Mouse (Mus musculus) stomach, embryonic 15.5 days (tissue): Measurements from ENCODE around the gene Kdelr3. TPM values are rescaled to one million over a fixed set of nuclear protein-coding genes. Genes with fewer than 3 reads are reported as not detected.

Experiments
- ATAC-seq: fragments of 200-750 bp; cut with Nextera tagmentation; 2 replicates; pipeline ENCODE4 v1.8.0; 2017; ENCODE audit warnings: low read depth, moderate number of reproducible peaks, moderate TSS enrichment; ENCODE audit not compliant: insufficient read depth, low FRiP score
- H3K27ac ChIP-seq: fragments of 300-500 bp; sonication (generic); 2 replicates; pipeline ENCODE4 v1.5.1; 2015; ENCODE audit warnings: mild to moderate bottlenecking, inconsistent platforms
- H3K27me3 ChIP-seq: fragments of 300-500 bp; sonication (generic); replicated peaks from 2 replicates; pipeline ENCODE4 v1.6.1; 2015; ENCODE audit warnings: inconsistent platforms
- H3K36me3 ChIP-seq: fragments of 300-500 bp; sonication (generic); 2 replicates; pipeline ENCODE4 v1.6.1; 2015; ENCODE audit warnings: inconsistent platforms
- H3K4me1 ChIP-seq: fragments of 300-500 bp; sonication (generic); 2 replicates; pipeline ENCODE4 v1.6.1; 2015; ENCODE audit warnings: inconsistent platforms
- H3K4me2 ChIP-seq: fragments of 300-500 bp; sonication (generic); 2 replicates; pipeline ENCODE4 v1.6.1; 2015; ENCODE audit warnings: mild to moderate bottlenecking, inconsistent platforms
- H3K4me3 ChIP-seq: fragments of 300-500 bp; sonication (generic); replicated peaks from 2 replicates; pipeline ENCODE4 v1.5.1; 2015; ENCODE audit warnings: inconsistent platforms
- H3K9ac ChIP-seq: fragments of 300-500 bp; sonication (generic); 2 replicates; pipeline ENCODE4 v1.6.1; 2015; ENCODE audit warnings: inconsistent platforms
- H3K9me3 ChIP-seq: fragments of 300-500 bp; sonication (generic); 2 replicates; pipeline ENCODE4 v1.6.1; 2016; ENCODE audit warnings: inconsistent platforms
- WGBS: fragments of 180-500 bp; shearing (Covaris S2); methylation state at CpG from one replicate; pipeline ENCODE4 v1.1.7; 2015; 5-methylcytosine and 5-hydroxymethylcytosine counted together
- polyA plus RNA-seq: library from polyadenylated mRNA; unstranded; fragments of >200 nt; fragmentation: Nextera tagmentation; extraction: Ambion mirVana; gene quantifications from 2 replicates; pipeline ENCODE4 v1.2.1, GENCODE M21; 2015

Gene Kdelr3
- polyA plus RNA-seq, 1 experiment from 2014 or later = 98.2 TPM

GRCm38 (mm10) chr15:79500110-79500509 is 16.1 kb upstream of the Kdelr3 start:
- ATAC-seq = no peak
- Histone ChIP-seq H3K4me3 (no peak overlapping the region), H3K36me3 (no peaks in the 10 kb centered on the region), H3K4me1 (peaks cover 10% of the 10 kb centered on the region; the same call in 1 of the 2 replicates), H3K27me3 (peaks cover 38% of the 10 kb centered on the region), H3K9ac (no peak overlapping the region), H3K4me2 (no peak overlapping the region), H3K9me3 (no peaks in the 10 kb centered on the region), H3K27ac (no peak overlapping the region)
- 74% methylated on average over 17 of the region's 17 CpGs for WGBS

GRCm38 (mm10) chr15:79502891-79503341 is 13.3 kb upstream of the Kdelr3 start:
- H3K4me2 ChIP-seq = no peak overlapping the region
- no peaks in the 10 kb centered on the region for H3K36me3 ChIP-seq
- H3K4me3 ChIP-seq = no peak overlapping the region
- ATAC-seq = no peak
- peaks cover 18% of the 10 kb centered on the region for H3K4me1 ChIP-seq
- 12% methylated on average over 18 of the region's 18 CpGs for WGBS
- H3K27ac ChIP-seq = no peak overlapping the region
- peaks cover 62% of the 10 kb centered on the region for H3K27me3 ChIP-seq
- H3K9ac ChIP-seq = no peak overlapping the region
- H3K9me3 ChIP-seq = no peaks in the 10 kb centered on the region

GRCm38 (mm10) chr15:79503438-79503837 is 12.8 kb upstream of the Kdelr3 start:
- peaks cover 18% of the 10 kb centered on the region for H3K4me1 ChIP-seq
- no peak overlapping the region for H3K4me2 ChIP-seq
- H3K27me3 ChIP-seq = peaks cover 68% of the 10 kb centered on the region
- H3K9me3 ChIP-seq = no peaks in the 10 kb centered on the region
- no peak for ATAC-seq
- WGBS = 69% methylated on average over 5 of the region's 5 CpGs
- H3K27ac ChIP-seq = no peak overlapping the region
- H3K36me3 ChIP-seq = no peaks in the 10 kb centered on the region
- H3K4me3 ChIP-seq = no peak overlapping the region
- no peak overlapping the region for H3K9ac ChIP-seq

- Histone ChIP-seq H3K4me2 (peak within 1 kb of the TSS; percentile 100), H3K27me3 (peaks cover 71% of the 10 kb centered on the region), H3K4me1 (peaks cover 18% of the 10 kb centered on the region), H3K4me3 (peak within 1 kb of the TSS; percentile 57), H3K9me3 (no peaks in the 10 kb centered on the region), H3K36me3 (no peaks in the 10 kb centered on the region), H3K27ac (no peak within 1 kb of the TSS), H3K9ac (peak within 1 kb of the TSS; percentile 29)
- 1% methylated on average over 57 of the region's 60 CpGs for WGBS
- ATAC-seq = no peak
These were observed 11.3 kb upstream of the Kdelr3 start, which contains the start of gene Kcnj4 for GRCm38 (mm10) chr15:79504707-79505452. Kcnj4 (minus strand) TSS chr15:79505241.

DNA sequence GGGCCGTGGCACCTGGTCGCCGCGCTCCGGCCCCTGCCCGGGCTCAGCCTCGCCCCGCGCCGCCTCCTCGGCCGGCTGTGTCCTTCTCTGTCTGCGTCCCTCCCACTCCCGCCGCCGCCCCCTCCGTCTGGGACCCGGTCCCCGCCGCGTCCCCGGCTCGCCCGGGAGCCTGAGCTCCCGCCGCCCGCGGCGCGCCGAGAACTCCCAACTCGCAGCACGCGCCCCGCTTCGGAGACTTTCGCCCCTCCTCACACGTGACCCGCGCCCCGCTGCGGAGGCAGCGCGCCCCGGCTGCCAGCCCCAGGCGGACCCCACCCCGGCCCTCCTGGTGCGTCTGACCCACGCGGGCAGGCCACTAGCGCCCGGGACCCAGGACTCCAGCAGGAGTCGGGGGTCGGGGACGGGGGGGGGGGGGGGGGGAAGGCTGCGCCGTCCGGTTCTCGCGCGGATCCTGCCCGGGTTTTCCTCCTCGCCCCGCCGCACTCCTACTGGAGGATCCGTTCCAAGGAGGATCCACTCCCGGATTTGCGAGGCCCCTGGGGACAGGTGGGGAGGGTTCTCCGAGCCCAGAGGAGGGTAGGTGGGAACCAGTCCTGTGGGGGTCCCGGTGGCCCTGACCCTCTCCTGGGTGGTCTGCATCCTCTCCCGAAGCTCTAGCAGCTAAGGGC is 10.5 kb upstream of the Kdelr3 start:
- H3K4me2 ChIP-seq = peak overlapping the region; percentile 100
- H3K27ac ChIP-seq = no peak overlapping the region
- H3K27me3 ChIP-seq = peaks cover 80% of the 10 kb centered on the region
- ATAC-seq = peak; percentile 45
- no peaks in the 10 kb centered on the region for H3K9me3 ChIP-seq
- no peaks in the 10 kb centered on the region for H3K36me3 ChIP-seq
- 0% methylated on average over 47 of the region's 71 CpGs for WGBS
- peaks cover 18% of the 10 kb centered on the region for H3K4me1 ChIP-seq
- H3K4me3 ChIP-seq = peak overlapping the region; percentile 57
- peak overlapping the region; percentile 29 for H3K9ac ChIP-seq

- Histone ChIP-seq H3K9me3 (no peaks in the 10 kb centered on the region), H3K27ac (no peak overlapping the region), H3K4me2 (peak overlapping the region; percentile 100), H3K4me1 (peaks cover 21% of the 10 kb centered on the region), H3K36me3 (no peaks in the 10 kb centered on the region), H3K9ac (no peak overlapping the region), H3K27me3 (peaks cover 84% of the 10 kb centered on the region), H3K4me3 (peak overlapping the region; percentile 57; the same call in 1 of the 2 replicates)
- 30% methylated on average over 7 of the region's 7 CpGs for WGBS
- ATAC-seq = no peak
These were observed 9.8 kb upstream of the Kdelr3 start for GRCm38 (mm10) chr15:79506460-79506859.

DNA sequence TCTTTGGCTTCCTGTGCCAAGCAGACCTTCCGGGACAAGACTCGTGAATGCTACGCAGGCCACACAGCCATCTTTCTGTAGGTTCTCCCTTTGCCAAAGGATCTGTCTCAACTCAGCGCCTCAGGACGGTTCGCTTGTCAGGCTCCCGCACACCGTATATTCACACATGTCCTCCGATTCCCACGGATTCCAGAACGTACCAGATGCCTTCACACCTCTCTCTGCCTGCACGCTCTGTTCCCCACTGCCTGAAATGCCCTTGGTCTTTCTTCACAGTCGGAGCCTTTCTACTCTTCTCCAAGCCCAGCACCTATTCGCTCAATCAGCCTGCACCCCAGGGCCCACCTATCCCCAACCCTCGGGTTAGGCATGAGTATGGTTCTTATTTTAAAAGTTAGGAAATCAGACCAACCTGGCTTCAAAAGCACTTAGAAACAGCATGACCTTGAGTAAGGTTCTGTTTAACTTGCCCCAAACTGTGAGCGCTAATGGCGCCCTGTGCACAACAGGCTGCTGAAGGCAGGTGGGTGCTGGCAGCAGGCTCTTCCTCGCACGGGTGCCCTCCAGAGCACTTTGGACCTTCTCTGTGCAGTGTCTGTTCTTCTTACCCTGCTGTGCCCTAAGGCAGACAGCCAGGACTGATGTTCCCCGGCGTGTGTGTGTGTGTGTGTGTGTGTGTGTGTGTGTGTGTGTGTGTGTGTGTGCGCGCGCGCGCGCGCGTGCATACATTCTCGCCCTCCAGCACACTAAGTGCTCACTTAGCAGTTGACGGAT is 9.0 kb upstream of the Kdelr3 start:
- Histone ChIP-seq H3K36me3 (no peaks in the 10 kb centered on the region), H3K27me3 (peaks cover 80% of the 10 kb centered on the region), H3K9ac (no peak overlapping the region), H3K9me3 (no peaks in the 10 kb centered on the region), H3K4me2 (no peak overlapping the region), H3K4me1 (peaks cover 22% of the 10 kb centered on the region), H3K4me3 (no peak overlapping the region), H3K27ac (no peak overlapping the region)
- 48% methylated on average over 31 of the region's 31 CpGs for WGBS
- no peak for ATAC-seq

DNA sequence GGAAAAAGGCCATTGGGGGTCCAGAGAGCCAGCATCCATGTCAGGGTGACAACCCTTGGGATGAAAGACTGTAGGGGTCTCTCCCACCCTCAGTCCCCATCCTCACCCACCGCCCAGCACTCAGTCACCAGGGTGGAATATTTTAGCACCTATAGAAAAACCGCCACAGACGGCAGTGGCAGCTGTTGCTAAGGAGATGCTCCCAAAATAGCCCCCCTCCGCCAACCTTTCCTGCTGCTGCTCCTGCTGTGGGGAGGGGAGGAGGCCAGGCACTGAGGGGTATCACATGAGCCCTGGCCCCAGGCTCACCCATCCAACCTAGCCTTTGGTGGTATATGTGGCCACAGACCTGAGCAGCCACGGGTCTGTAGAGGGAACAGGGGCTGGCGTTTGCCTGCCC is 6.2 kb upstream of the Kdelr3 start:
- Histone ChIP-seq H3K4me2 (no peak overlapping the region), H3K9me3 (no peaks in the 10 kb centered on the region), H3K4me3 (no peak overlapping the region), H3K36me3 (no peaks in the 10 kb centered on the region), H3K4me1 (peaks cover 19% of the 10 kb centered on the region), H3K27me3 (peaks cover 72% of the 10 kb centered on the region), H3K9ac (no peak overlapping the region), H3K27ac (no peak overlapping the region)
- WGBS = 40% methylated on average over 6 of the region's 6 CpGs
- ATAC-seq = no peak

DNA sequence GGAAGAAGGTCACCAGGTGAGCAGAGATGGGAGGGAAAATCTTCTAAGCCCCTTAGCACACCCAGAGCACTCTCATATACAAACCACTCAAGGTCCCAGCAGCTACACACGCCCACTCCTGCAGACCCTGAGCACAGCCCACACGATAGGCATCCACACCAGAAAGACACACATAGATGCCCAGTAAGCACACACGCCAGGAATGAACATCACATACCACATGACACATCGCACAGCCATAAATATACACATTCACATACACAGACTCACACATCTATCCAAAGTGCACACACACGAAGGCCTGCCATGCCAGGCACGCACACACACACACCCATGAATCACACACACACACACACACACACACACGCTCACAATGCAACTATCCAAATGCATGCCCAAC is 5.8 kb upstream of the Kdelr3 start:
- Histone ChIP-seq H3K27me3 (peaks cover 68% of the 10 kb centered on the region), H3K27ac (no peak overlapping the region), H3K9me3 (no peaks in the 10 kb centered on the region), H3K9ac (no peak overlapping the region), H3K4me2 (no peak overlapping the region), H3K4me1 (peaks cover 15% of the 10 kb centered on the region), H3K4me3 (no peak overlapping the region), H3K36me3 (no peaks in the 10 kb centered on the region)
- no peak for ATAC-seq
- WGBS = 76% methylated on average over 7 of the region's 7 CpGs

- peaks cover 64% of the 10 kb centered on the region for H3K27me3 ChIP-seq
- H3K36me3 ChIP-seq = no peaks in the 10 kb centered on the region
- H3K4me2 ChIP-seq = peak overlapping the region; percentile 75
- no peak overlapping the region for H3K27ac ChIP-seq
- H3K4me3 ChIP-seq = peak overlapping the region; percentile 39
- ATAC-seq = peak; percentile 54
- peaks cover 15% of the 10 kb centered on the region for H3K4me1 ChIP-seq
- H3K9ac ChIP-seq = no peak overlapping the region; the same call in 1 of the 2 replicates
- 2% methylated on average over 61 of the region's 61 CpGs for whole genome bisulfite sequencing
- H3K9me3 ChIP-seq = no peaks in the 10 kb centered on the region
These were observed 4.5 kb upstream of the Kdelr3 start for GRCm38 (mm10) chr15:79511553-79512320.

- no peak overlapping the region for H3K4me2 ChIP-seq
- H3K4me3 ChIP-seq = no peak overlapping the region
- no peak for ATAC-seq
- no peaks in the 10 kb centered on the region for H3K36me3 ChIP-seq
- H3K9me3 ChIP-seq = no peaks in the 10 kb centered on the region
- H3K9ac ChIP-seq = no peak overlapping the region
- H3K4me1 ChIP-seq = peaks cover 32% of the 10 kb centered on the region
- H3K27me3 ChIP-seq = peaks cover 45% of the 10 kb centered on the region
- no peak overlapping the region for H3K27ac ChIP-seq
- WGBS = 6% methylated on average over 9 of the region's 9 CpGs
These were observed 2.3 kb upstream of the Kdelr3 start for GRCm38 (mm10) chr15:79513940-79514339.
